Mouse (Mus musculus) ES-Bruce4 (cell line): ENCODE results near the gene Dpf3. TPM values are rescaled to one million over a fixed set of nuclear protein-coding genes. Genes with fewer than 3 reads are reported as not detected.

Experiments
- H3K27ac ChIP-seq: 2 replicates; pipeline ENCODE4 v1.5.1; 2012; ENCODE audit warnings: low read length, inconsistent platforms; ENCODE audit not compliant: insufficient read depth
- H3K27me3 ChIP-seq: 2 replicates; pipeline ENCODE4 v1.6.1; 2012; ENCODE audit warnings: mild to moderate bottlenecking, low read length, inconsistent platforms; ENCODE audit not compliant: control insufficient read depth, poor library complexity, insufficient read depth, severe bottlenecking
- H3K36me3 ChIP-seq: 2 replicates; pipeline ENCODE4 v1.6.1; 2012; ENCODE audit warnings: inconsistent platforms, mild to moderate bottlenecking, low read length, moderate library complexity; ENCODE audit not compliant: control insufficient read depth, poor library complexity, insufficient read depth, severe bottlenecking
- H3K4me1 ChIP-seq: one replicate; pipeline ENCODE4 v1.8.1; 2011; ENCODE audit warnings: low read length; ENCODE audit not compliant: control insufficient read depth, insufficient read depth
- H3K4me3 ChIP-seq: 2 replicates; pipeline ENCODE4 v1.5.1; 2011; ENCODE audit warnings: low read depth, mild to moderate bottlenecking, low read length
- H3K9ac ChIP-seq: 2 replicates; pipeline ENCODE4 v1.6.1; 2012; ENCODE audit warnings: low read depth, mild to moderate bottlenecking, inconsistent platforms; ENCODE audit not compliant: poor library complexity, severe bottlenecking
- H3K9me3 ChIP-seq: replicated peaks from 2 replicates; pipeline ENCODE4 v1.6.1; 2012; ENCODE audit warnings: mild to moderate bottlenecking, low read length, inconsistent platforms; ENCODE audit not compliant: control insufficient read depth, poor library complexity, insufficient read depth, severe bottlenecking
- CTCF ChIP-seq: IDR thresholded peaks from one replicate; pipeline ENCODE4 v1.8.1; 2011; ENCODE audit warnings: low read depth, low read length
- EP300 ChIP-seq: IDR thresholded peaks from 2 replicates; pipeline ENCODE4 v1.6.1; 2011; ENCODE audit warnings: low read depth, low read length; ENCODE audit not compliant: insufficient read depth
- POLR2A ChIP-seq: IDR thresholded peaks from one replicate; pipeline ENCODE4 v1.8.1; 2011; ENCODE audit warnings: low read length; ENCODE audit not compliant: insufficient read depth
- polyA plus RNA-seq: library from polyadenylated mRNA; stranded (reverse); fragments of >200 nt; gene quantifications from 2 replicates; pipeline ENCODE4 v1.2.4, GENCODE M21; 2011; ENCODE audit warnings: low read depth; ENCODE audit not compliant: missing spikeins, insufficient read depth, insufficient read length

Dpf3 gene
- polyA plus RNA-seq, 1 experiment = not detected

DNA sequence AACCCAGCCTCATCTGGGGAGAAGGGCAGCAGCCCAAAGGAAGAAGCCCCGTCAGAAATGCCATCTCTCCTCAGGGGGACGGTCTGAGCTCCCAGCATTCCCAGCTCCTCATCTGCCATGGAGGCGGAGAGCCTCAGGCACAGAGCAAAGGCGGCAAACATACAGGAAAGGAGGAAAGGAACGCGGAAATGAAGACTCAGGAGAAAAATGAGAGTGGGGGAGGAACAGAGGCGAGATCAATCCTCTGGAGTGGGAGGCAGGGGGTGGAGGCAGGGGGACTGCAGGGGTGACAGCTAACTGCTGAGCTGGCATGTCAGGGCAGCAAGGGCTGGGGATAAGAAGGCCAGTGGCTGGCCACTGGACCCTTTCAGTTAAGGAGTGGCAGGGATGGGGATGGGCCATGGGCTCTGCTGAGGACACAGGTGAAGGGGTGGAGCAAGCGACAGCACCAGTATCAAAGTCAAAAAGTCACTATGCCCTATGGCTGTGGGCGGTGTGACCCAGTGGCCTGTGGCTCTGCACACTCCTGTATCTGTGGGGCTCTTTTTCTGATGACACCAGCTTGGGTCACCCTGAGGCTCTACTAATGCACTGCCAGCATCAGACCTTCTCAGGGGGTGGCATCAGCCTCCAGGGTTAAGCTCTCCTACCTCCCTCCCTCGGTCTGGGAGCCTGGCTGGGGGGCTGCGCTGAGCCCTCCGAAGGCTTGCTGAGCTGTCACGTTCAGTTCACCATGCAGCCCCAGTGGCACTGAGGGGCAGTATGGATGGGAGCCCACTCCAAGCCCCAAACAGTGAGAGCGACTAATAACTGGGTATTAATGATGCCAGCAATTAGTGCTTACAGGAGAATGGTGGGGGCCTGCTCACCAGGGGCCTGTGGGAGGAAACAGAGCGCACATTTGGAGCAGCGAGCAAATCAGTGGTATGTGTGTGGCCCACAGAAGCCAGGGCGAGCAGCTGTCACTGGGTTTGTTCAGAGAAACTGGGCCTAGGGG is 200.7 kb downstream of the Dpf3 start:
- Histone ChIP-seq H3K9me3 (no peaks in the 10 kb centered on the region), H3K4me1 (no peaks in the 10 kb centered on the region), H3K27ac (no peak overlapping the region), H3K9ac (no peak overlapping the region), H3K4me3 (no peak overlapping the region), H3K36me3 (no peaks in the 10 kb centered on the region), H3K27me3 (no peaks in the 10 kb centered on the region)
- TF ChIP-seq CTCF (no peak), POLR2A (no peak), EP300 (no peak)

GRCm38 (mm10) chr12:83283591-83284320 is 203.8 kb downstream of the Dpf3 start:
- no peak for TF ChIP-seq EP300
- no peak for TF ChIP-seq CTCF
- TF ChIP-seq POLR2A = no peak
- Histone ChIP-seq H3K4me1 (no peaks in the 10 kb centered on the region), H3K9ac (no peak overlapping the region), H3K9me3 (no peaks in the 10 kb centered on the region), H3K27me3 (no peaks in the 10 kb centered on the region), H3K36me3 (no peaks in the 10 kb centered on the region), H3K4me3 (no peak overlapping the region), H3K27ac (no peak overlapping the region)

GRCm38 (mm10) chr12:83277537-83278441 is 209.7 kb downstream of the Dpf3 start:
- Histone ChIP-seq H3K9me3 (no peaks in the 10 kb centered on the region), H3K4me1 (no peaks in the 10 kb centered on the region), H3K27me3 (no peaks in the 10 kb centered on the region), H3K27ac (no peak overlapping the region), H3K4me3 (no peak overlapping the region), H3K9ac (no peak overlapping the region), H3K36me3 (no peaks in the 10 kb centered on the region)
- TF ChIP-seq CTCF = no peak
- TF ChIP-seq POLR2A = no peak
- no peak for TF ChIP-seq EP300

- no peak overlapping the region for H3K9ac ChIP-seq
- H3K4me3 ChIP-seq = no peak overlapping the region
- H3K36me3 ChIP-seq = no peaks in the 10 kb centered on the region
- no peaks in the 10 kb centered on the region for H3K9me3 ChIP-seq
- no peaks in the 10 kb centered on the region for H3K4me1 ChIP-seq
- H3K27me3 ChIP-seq = no peaks in the 10 kb centered on the region
- no peak for TF ChIP-seq POLR2A
- TF ChIP-seq CTCF = no peak
- no peak for TF ChIP-seq EP300
- no peak overlapping the region for H3K27ac ChIP-seq
These were observed 216.3 kb downstream of the Dpf3 start for GRCm38 (mm10) chr12:83271215-83271614.

DNA sequence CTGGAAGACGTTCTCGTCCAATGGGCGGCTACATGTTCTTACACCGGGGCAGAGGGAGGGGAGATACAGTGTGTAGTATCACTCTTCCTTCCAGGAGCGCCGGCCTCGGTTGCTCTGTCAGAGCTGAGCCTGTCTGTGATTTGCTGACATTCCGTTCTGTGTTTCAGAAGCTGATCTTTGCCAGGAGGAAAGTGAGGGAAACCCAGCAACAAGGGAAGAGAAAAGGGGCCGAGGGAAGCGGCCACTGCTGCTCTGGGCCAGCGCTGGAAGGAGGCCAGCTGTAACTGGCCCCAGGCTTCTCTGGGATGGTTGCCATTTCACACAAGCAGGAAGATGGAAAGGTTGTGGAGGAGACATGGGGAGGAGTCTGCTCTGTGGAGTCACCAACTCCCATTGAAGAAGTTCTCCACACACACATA is 219.0 kb downstream of the Dpf3 start:
- Histone ChIP-seq H3K36me3 (no peaks in the 10 kb centered on the region), H3K9ac (no peak overlapping the region), H3K27me3 (no peaks in the 10 kb centered on the region), H3K4me1 (no peaks in the 10 kb centered on the region), H3K27ac (no peak overlapping the region), H3K9me3 (no peaks in the 10 kb centered on the region), H3K4me3 (no peak overlapping the region)
- TF ChIP-seq POLR2A = no peak
- TF ChIP-seq EP300 = no peak
- no peak for TF ChIP-seq CTCF
